Mouse (Mus musculus) liver, embryonic 11.5 days (tissue): Measurements from ENCODE around the gene Mtus2. TPM values are rescaled to one million over a fixed set of nuclear protein-coding genes. Genes with fewer than 3 reads are reported as not detected.
"Not testable (repeated sequence)": the region's sequence is repeated elsewhere in the genome, so short reads cannot be mapped to it uniquely, and the experiment has no call there.

Source experiments
- ATAC-seq: fragments of 200-750 bp; cut with Nextera tagmentation; replicated peaks from 2 replicates; pipeline ENCODE4 v1.8.0; 2017; ENCODE audit warnings: moderate number of reproducible peaks, mild to moderate bottlenecking, moderate TSS enrichment, moderate library complexity; ENCODE audit not compliant: low FRiP score
- DNase-seq: peaks from one replicate; pipeline ENCODE4 v3.0.0-alpha.2; 2017; ENCODE audit warnings: low spot score
- H3K27ac ChIP-seq: fragments of 300-500 bp; sonication (generic); 2 replicates; pipeline ENCODE4 v1.5.1; 2014; ENCODE audit warnings: mild to moderate bottlenecking, low read depth, low read length, control low read depth
- H3K27me3 ChIP-seq: fragments of 300-500 bp; sonication (generic); replicated peaks from 2 replicates; pipeline ENCODE4 v1.6.1; 2014; ENCODE audit warnings: low read length, mixed read lengths; ENCODE audit not compliant: control insufficient read depth, insufficient read depth
- H3K36me3 ChIP-seq: fragments of 300-500 bp; sonication (generic); 2 replicates; pipeline ENCODE4 v1.6.1; 2014; ENCODE audit warnings: mild to moderate bottlenecking, low read length, moderate library complexity, mixed read lengths; ENCODE audit not compliant: control insufficient read depth, insufficient read depth
- H3K4me1 ChIP-seq: fragments of 300-500 bp; sonication (generic); replicated peaks from 2 replicates; pipeline ENCODE4 v1.6.1; 2014; ENCODE audit warnings: low read length, mixed read lengths; ENCODE audit not compliant: control insufficient read depth, insufficient read depth
- H3K4me2 ChIP-seq: fragments of 300-500 bp; sonication (generic); 2 replicates; pipeline ENCODE4 v1.6.1; 2014; ENCODE audit warnings: mild to moderate bottlenecking, control low read depth, moderate library complexity
- H3K4me3 ChIP-seq: fragments of 300-500 bp; sonication (generic); 2 replicates; pipeline ENCODE4 v1.5.1; 2014; ENCODE audit warnings: low read depth, low read length, control low read depth
- H3K9ac ChIP-seq: fragments of 300-500 bp; sonication (generic); 2 replicates; pipeline ENCODE4 v1.6.1; 2014; ENCODE audit warnings: low read depth, low read length, control low read depth
- H3K9me3 ChIP-seq: fragments of 300-500 bp; sonication (generic); 2 replicates; pipeline ENCODE4 v1.6.1; 2016; ENCODE audit warnings: low read length, inconsistent platforms, mixed read lengths; ENCODE audit not compliant: control insufficient read depth
- WGBS: fragments of 180-500 bp; shearing (Covaris S2); extraction: QIAGEN DNeasy Blood & Tissue Kit; methylation state at CpG from one replicate; pipeline ENCODE4 v1.1.7; 2014; 5-methylcytosine and 5-hydroxymethylcytosine counted together
- polyA plus RNA-seq: library from polyadenylated mRNA; unstranded; fragments of >200 nt; fragmentation: Nextera tagmentation; extraction: Ambion mirVana; gene quantifications from 2 replicates; pipeline ENCODE4 v1.2.1, GENCODE M21; 2014

Mtus2 gene
- polyA plus RNA-seq, 1 experiment from 2014 or later, result 3.9 TPM

DNA sequence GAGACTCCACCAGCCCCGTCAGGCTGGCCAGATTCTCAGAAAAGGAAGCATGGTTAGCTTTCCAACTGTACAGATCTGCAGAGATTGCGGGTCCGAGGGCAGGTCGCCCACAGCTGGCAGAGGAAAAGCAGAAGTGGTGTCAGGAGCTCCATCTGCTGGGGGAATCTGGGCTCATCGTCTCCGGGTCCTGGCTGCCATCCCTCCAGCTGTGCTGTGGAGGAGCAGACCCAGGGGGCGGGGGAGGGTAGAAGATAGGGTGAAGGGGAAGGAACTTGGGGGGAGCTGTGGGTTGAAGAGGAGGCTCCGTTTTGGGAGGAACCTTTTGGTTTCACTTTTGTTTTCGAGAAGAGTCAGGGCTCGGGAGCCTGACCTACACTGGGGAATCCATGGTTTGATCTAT, 353.7 kb downstream of the Mtus2 start:
- H3K9me3 ChIP-seq, result no peaks in the 10 kb centered on the region
- no peaks in the 10 kb centered on the region for H3K4me1 ChIP-seq
- no peak overlapping the region for H3K4me2 ChIP-seq
- ATAC-seq, result no peak
- H3K27ac ChIP-seq, result no peak overlapping the region
- no peak overlapping the region for H3K9ac ChIP-seq
- DNase-seq, result no peak
- 55% methylated on average over 10 of the region's 10 CpGs for WGBS
- no peak overlapping the region for H3K4me3 ChIP-seq
- H3K36me3 ChIP-seq, result no peaks in the 10 kb centered on the region
- H3K27me3 ChIP-seq, result no peaks in the 10 kb centered on the region

GRCm38 (mm10) chr5:148312443-148312842, 355.3 kb downstream of the Mtus2 start:
- H3K27me3 ChIP-seq, result no peaks in the 10 kb centered on the region
- H3K4me3 ChIP-seq, result no peak overlapping the region
- H3K36me3 ChIP-seq, result no peaks in the 10 kb centered on the region
- H3K9me3 ChIP-seq, result no peaks in the 10 kb centered on the region
- ATAC-seq (no peak), DNase-seq (no peak)
- no peak overlapping the region for H3K4me2 ChIP-seq
- H3K27ac ChIP-seq, result no peak overlapping the region
- H3K4me1 ChIP-seq, result no peaks in the 10 kb centered on the region
- WGBS, result 53% methylated on average over 2 of the region's 2 CpGs
- no peak overlapping the region for H3K9ac ChIP-seq

GRCm38 (mm10) chr5:148314931-148315330, 357.8 kb downstream of the Mtus2 start:
- Histone ChIP-seq H3K36me3 (no peaks in the 10 kb centered on the region), H3K9ac (no peak overlapping the region), H3K4me2 (no peak overlapping the region), H3K27ac (no peak overlapping the region), H3K4me3 (no peak overlapping the region), H3K9me3 (no peaks in the 10 kb centered on the region), H3K27me3 (no peaks in the 10 kb centered on the region), H3K4me1 (no peaks in the 10 kb centered on the region)
- WGBS, result 87% methylated on average over 5 of the region's 5 CpGs
- ATAC-seq, result no peak
- no peak for DNase-seq

- ATAC-seq (0 out of 2 replicates have a peak, but pooled peaks have one; percentile 20), DNase-seq (no peak)
- WGBS, result 43% methylated on average over 4 of the region's 4 CpGs
These were observed 368.3 kb downstream of the Mtus2 start for GRCm38 (mm10) chr5:148325317-148325885.

DNA sequence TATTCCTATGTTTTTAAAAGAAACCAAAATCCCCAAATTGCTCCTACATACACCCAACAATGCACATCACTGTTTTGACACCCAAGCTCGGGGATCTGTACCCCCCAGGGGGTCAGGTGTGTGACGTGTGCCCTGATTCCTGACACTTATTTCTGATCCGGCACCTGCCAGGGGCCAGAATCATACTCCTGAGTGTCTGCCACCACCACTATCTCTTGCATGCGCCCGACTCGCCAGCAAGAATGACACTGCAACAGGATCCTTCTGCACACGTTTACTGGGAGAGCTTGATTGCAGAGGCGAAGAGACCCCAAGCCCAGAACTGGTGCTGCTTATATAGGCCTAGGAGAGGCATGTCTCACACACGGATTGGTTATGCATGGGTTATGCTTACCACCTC, 369.2 kb downstream of the Mtus2 start:
- H3K9ac ChIP-seq, H3K27ac ChIP-seq, DNase-seq, H3K36me3 ChIP-seq, H3K9me3 ChIP-seq, H3K27me3 ChIP-seq, H3K4me1 ChIP-seq, H3K4me2 ChIP-seq, ATAC-seq, H3K4me3 ChIP-seq: not testable (repeated sequence)
- 90% methylated on average over 9 of the region's 9 CpGs for WGBS

More at GRCm38 (mm10) chr5:148325317-148325885, 368.3 kb downstream of the Mtus2 start:
- no peaks in the 10 kb centered on the region for H3K9me3 ChIP-seq
- no peak overlapping the region for H3K9ac ChIP-seq
- H3K27ac ChIP-seq, result no peak overlapping the region
- no peaks in the 10 kb centered on the region for H3K27me3 ChIP-seq
- H3K4me3 ChIP-seq, result no peak overlapping the region
- no peak overlapping the region for H3K4me2 ChIP-seq
- no peaks in the 10 kb centered on the region for H3K4me1 ChIP-seq
- H3K36me3 ChIP-seq, result no peaks in the 10 kb centered on the region; the same call in 1 of the 2 replicates

GRCm38 (mm10) chr5:148328982-148329381, 371.9 kb downstream of the Mtus2 start:
- whole genome bisulfite sequencing, result 91% methylated on average over 3 of the region's 3 CpGs
- peaks cover 8% of the 10 kb centered on the region; the same call in 1 of the 2 replicates for H3K36me3 ChIP-seq

GRCm38 (mm10) chr5:148331229-148331776, 374.2 kb downstream of the Mtus2 start:
- Histone ChIP-seq H3K36me3 (peaks cover 11% of the 10 kb centered on the region), H3K9me3 (no peaks in the 10 kb centered on the region), H3K4me2 (no peak overlapping the region), H3K27ac (no peak overlapping the region), H3K27me3 (no peaks in the 10 kb centered on the region), H3K4me3 (no peak overlapping the region), H3K4me1 (no peaks in the 10 kb centered on the region; the same call in 1 of the 2 replicates), H3K9ac (no peak overlapping the region)
- WGBS, result 80% methylated on average over 11 of the region's 11 CpGs
- ATAC-seq (no peak), DNase-seq (no peak)

More at GRCm38 (mm10) chr5:148328982-148329381, 371.9 kb downstream of the Mtus2 start:
- Histone ChIP-seq H3K27me3 (no peaks in the 10 kb centered on the region), H3K9ac (no peak overlapping the region), H3K27ac (no peak overlapping the region), H3K9me3 (no peaks in the 10 kb centered on the region), H3K4me2 (no peak overlapping the region), H3K4me3 (no peak overlapping the region), H3K4me1 (no peaks in the 10 kb centered on the region; the same call in 1 of the 2 replicates)
- ATAC-seq, result no peak
- no peak for DNase-seq

DNA sequence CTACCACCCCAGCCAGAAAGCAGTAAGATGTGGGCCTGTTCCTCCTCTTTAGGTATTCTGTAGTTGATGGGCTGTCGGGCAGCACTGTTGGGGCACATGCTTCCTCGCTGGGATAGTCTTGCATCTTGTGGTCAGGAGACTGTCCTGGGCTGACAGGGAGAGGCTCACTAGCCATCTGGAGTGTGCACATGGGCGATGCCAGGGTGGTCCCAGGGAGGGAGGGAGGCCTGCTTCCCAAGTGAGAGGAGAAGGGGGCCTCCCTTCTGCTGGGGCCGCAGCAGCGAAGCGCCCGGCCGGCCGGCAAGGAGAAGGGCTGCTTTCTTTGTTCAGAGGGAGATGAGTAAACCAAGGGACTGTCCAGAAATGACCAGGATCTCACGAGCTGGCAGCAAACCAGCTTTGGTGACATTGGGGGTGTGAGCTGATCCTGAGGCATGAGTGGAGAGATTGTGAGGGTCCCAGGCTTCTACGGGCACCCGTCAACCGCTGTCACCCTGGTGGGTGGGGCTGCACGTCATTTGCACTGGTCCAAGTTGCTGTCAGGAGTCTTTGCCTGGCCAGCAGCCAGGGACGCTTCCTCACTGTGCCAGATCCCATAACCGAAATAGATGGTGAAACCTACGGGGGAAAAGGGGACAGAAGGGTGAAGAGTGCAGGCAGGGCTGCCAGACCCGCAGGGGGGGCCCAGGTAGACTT, 375.0 kb downstream of the Mtus2 start:
- 90% methylated on average over 18 of the region's 18 CpGs for WGBS
- no peaks in the 10 kb centered on the region; the same call in 1 of the 2 replicates for H3K4me1 ChIP-seq
- DNase-seq (no peak), ATAC-seq (no peak)
- H3K9me3 ChIP-seq, result no peaks in the 10 kb centered on the region
- H3K27ac ChIP-seq, result no peak overlapping the region
- no peak overlapping the region for H3K4me3 ChIP-seq
- peaks cover 18% of the 10 kb centered on the region for H3K36me3 ChIP-seq
- H3K27me3 ChIP-seq, result no peaks in the 10 kb centered on the region
- no peak overlapping the region for H3K4me2 ChIP-seq
- no peak overlapping the region for H3K9ac ChIP-seq
